Comparison of ENCODE assay signal across 13 mouse cellular contexts in genomic region chr14:32861656-32862055, GRCm38 (mm10). TPM values are rescaled to one million over a fixed set of nuclear protein-coding genes. Genes with fewer than 3 reads are reported as not detected.
DNase-seq lines count a peak whose midpoint lies in the region; ATAC-seq and TF ChIP-seq lines count a peak whose summit lies in the region.
"Had no signal": no experiment of that assay in that cellular context is flagged by ENCODE, and none has a peak within 500 bp of the region (broad histone marks: within the 10 kb centered on the region; RNA-seq: fewer than 3 reads in every experiment).

No protein-coding gene starts in this region.

- intact Hi-C loops in left cerebral cortex, postnatal 36 days (cut with DNase I) = no loop called here

- TF ChIP-seq CTCF in kidney, adult 2 months (conservative IDR thresholded peaks at IDR 0.05; ENCODE audit: insufficient read depth, insufficient read length, low read depth, low read length) = no peak

- no peak for DNase-seq in kidney, adult 2 months
- no peak for DNase-seq in kidney, adult 18-20 months
- DNase-seq in neural tube, embryonic 10.5 days (ENCODE audit: extremely low spot score, low spot score) = no peak
- no peak for DNase-seq in adrenal gland, postnatal 25 days
- no peak for DNase-seq in left cerebral cortex, postnatal 36 days (ENCODE audit: low spot score in 2 of 2)
- DNase-seq: cerebellum, adult 18-20 months; spleen, adult 18-20 months; thymus, postnatal 4 days had no signal

- H3K9me3 ChIP-seq in neural tube, embryonic 15.5 days (replicated peaks) = no peaks in the 10 kb centered on the region
- H3K9me3 ChIP-seq in intestine, embryonic 16.5 days (ENCODE audit: control insufficient read depth, low read length) = no peaks in the 10 kb centered on the region
- H3K9me3 ChIP-seq: liver, embryonic 15.5 days had no signal

- H3K27ac ChIP-seq in kidney, adult 2 months (ENCODE audit: insufficient read depth, low read depth, low read length) = 0 out of 2 replicates have a peak overlapping the region, but pooled peaks have one; percentile 3
- H3K27ac ChIP-seq in neural tube, embryonic 15.5 days (replicated peaks) = peak overlapping the region; percentile 11; the same call in 1 of the 2 replicates
- peak overlapping the region; percentile 75 for H3K27ac ChIP-seq in intestine, embryonic 16.5 days (ENCODE audit: low read length)
- H3K27ac ChIP-seq: liver, embryonic 15.5 days had no signal

- no peaks in the 10 kb centered on the region; the same call in 1 of the 2 replicates for H3K27me3 ChIP-seq in kidney, adult 2 months (replicated peaks; ENCODE audit: control insufficient read depth, insufficient read depth, low read length)
- H3K27me3 ChIP-seq in neural tube, embryonic 15.5 days (replicated peaks) = peaks cover 21% of the 10 kb centered on the region
- no peaks in the 10 kb centered on the region for H3K27me3 ChIP-seq in intestine, embryonic 16.5 days (replicated peaks; ENCODE audit: control insufficient read depth, insufficient read depth, low read length)

- H3K4me1 ChIP-seq in kidney, adult 2 months (ENCODE audit: control insufficient read depth, insufficient read depth, low read length) = no peaks in the 10 kb centered on the region
- peaks cover 31% of the 10 kb centered on the region for H3K4me1 ChIP-seq in neural tube, embryonic 15.5 days
- 0 out of 2 replicates have a peak, but pooled peaks cover 20% of the 10 kb centered on the region for H3K4me1 ChIP-seq in intestine, embryonic 16.5 days (ENCODE audit: control insufficient read depth, insufficient read depth, low read length)
- H3K4me1 ChIP-seq: liver, embryonic 15.5 days had no signal

- WGBS in kidney, adult 2 months = 61% methylated on average over 2 of the region's 2 CpGs
- 45% methylated on average over 2 of the region's 2 CpGs for WGBS in neural tube, embryonic 15.5 days
- WGBS in intestine, embryonic 16.5 days = 52% methylated on average over 2 of the region's 2 CpGs

- TF ChIP-seq POLR2A in kidney, adult 2 months (IDR thresholded peaks at IDR 0.05; ENCODE audit: low read depth, low read length) = no peak

- H3K4me2 ChIP-seq in neural tube, embryonic 15.5 days = no peak overlapping the region
- 0 out of 2 replicates have a peak overlapping the region, but pooled peaks have one; percentile 1 for H3K4me2 ChIP-seq in intestine, embryonic 16.5 days (ENCODE audit: low read depth, low read length)
- H3K4me2 ChIP-seq: liver, embryonic 15.5 days had no signal

- H3K9ac ChIP-seq in neural tube, embryonic 15.5 days (replicated peaks) = no peak overlapping the region
- H3K9ac ChIP-seq in intestine, embryonic 16.5 days (ENCODE audit: low read depth, low read length) = no peak overlapping the region
- H3K9ac ChIP-seq: liver, embryonic 15.5 days had no signal

- H3K4me3 ChIP-seq in kidney, adult 2 months (ENCODE audit: insufficient read depth, low read depth, low read length) = no peak overlapping the region
- H3K4me3 ChIP-seq in neural tube, embryonic 15.5 days (replicated peaks) = no peak overlapping the region
- no peak overlapping the region for H3K4me3 ChIP-seq in intestine, embryonic 16.5 days (ENCODE audit: low read length)
- H3K4me3 ChIP-seq: liver, embryonic 15.5 days had no signal

- ATAC-seq in neural tube, embryonic 15.5 days (ENCODE audit: low FRiP score) = no peak
- 0 out of 2 replicates have a peak, but pooled peaks have one; percentile 21 for ATAC-seq in intestine, embryonic 16.5 days
- ATAC-seq: forebrain, embryonic 14.5 days had no signal

- no peaks in the 10 kb centered on the region for H3K36me3 ChIP-seq in kidney, adult 2 months (ENCODE audit: control insufficient read depth, insufficient read depth, low read length)
- no peaks in the 10 kb centered on the region for H3K36me3 ChIP-seq in neural tube, embryonic 15.5 days
- H3K36me3 ChIP-seq in intestine, embryonic 16.5 days (ENCODE audit: control insufficient read depth, insufficient read depth, low read length) = no peaks in the 10 kb centered on the region
- H3K36me3 ChIP-seq: liver, embryonic 15.5 days had no signal

RNA-seq across cellular contexts. Expression of gene Vstm4, which starts 5.1 kb away (rescaled TPM):
- 8.0 and 8.3 TPM in 2 replicates for polyA plus RNA-seq in kidney, adult 2 months (2012; rRNA removed)
- 12.3 and 14.1 TPM in 2 replicates for polyA plus RNA-seq in neural tube, embryonic 15.5 days (2015; fragmentation: Nextera tagmentation; extraction: Ambion mirVana)
- polyA plus RNA-seq in intestine, embryonic 16.5 days (2015; fragmentation: Nextera tagmentation; extraction: Ambion mirVana) = 26.6 and 28.3 TPM in 2 replicates
- 12.2 and 16.3 TPM in 2 replicates for total RNA-seq in adrenal gland, postnatal 25 days (2021)
- 1 to 10 TPM; 3.1 to 4.5 TPM for total RNA-seq in left cerebral cortex, postnatal 36 days (2021)

RNA-seq across cellular contexts. Expression of gene Fam170b, which starts 27.9 kb away (rescaled TPM):
- 0.14 TPM in 1 of 2 replicates, not detected in the other for polyA plus RNA-seq in kidney, adult 2 months (2012; rRNA removed)
- 0.06 TPM in 1 of 2 replicates, not detected in the other for polyA plus RNA-seq in neural tube, embryonic 15.5 days (2015; fragmentation: Nextera tagmentation; extraction: Ambion mirVana)
- 0.10 TPM in 2 replicates for polyA plus RNA-seq in intestine, embryonic 16.5 days (2015; fragmentation: Nextera tagmentation; extraction: Ambion mirVana)
- 0.18 and 0.43 TPM in 2 replicates for total RNA-seq in adrenal gland, postnatal 25 days (2021)
- not detected for total RNA-seq in left cerebral cortex, postnatal 36 days (2021)
- total RNA-seq: gastrocnemius, postnatal 14 days had no signal
- polyA plus RNA-seq: forebrain, embryonic 14.5 days had no signal

Comparison
In these comparisons a context has a peak if more than half of its experiments do, and no peak if none do; other contexts are left out.
1. H3K27ac ChIP-seq: peak in every context shown above with its lines; median percentile 75 in intestine, embryonic 16.5 days; 11 in neural tube, embryonic 15.5 days; 3 in kidney, adult 2 months.